Mouse (Mus musculus): ENCODE measurements around the gene Tmed2. TPM values are rescaled to one million over a fixed set of nuclear protein-coding genes. Genes with fewer than 3 reads are reported as not detected.
"Not testable (repeated sequence)": the region's sequence is repeated elsewhere in the genome, so short reads cannot be mapped to it uniquely, and the experiment has no call there.

Tmed2 gene
- polyA plus RNA-seq, 3 experiments from 2014 or later, result 41.3 to 124 (median 59.1) TPM

- ATAC-seq, result no peak
These were observed 11.7 kb upstream of the Tmed2 start for GRCm38 (mm10) chr5:124528791-124529190.

- no peak for ATAC-seq
These were observed 11.3 kb upstream of the Tmed2 start for GRCm38 (mm10) chr5:124529191-124529651.

GRCm38 (mm10) chr5:124529697-124530096, 10.8 kb upstream of the Tmed2 start:
- no peak for ATAC-seq

- peak; percentile 82 for ATAC-seq
These were observed 9.6 kb upstream of the Tmed2 start, which contains the start of gene Rilpl1 for GRCm38 (mm10) chr5:124530655-124531582. TSS of gene Rilpl1 (minus strand) at chr5:124531391.

GRCm38 (mm10) chr5:124531583-124531930, 8.9 kb upstream of the Tmed2 start:
- peak; percentile 25 for ATAC-seq

- ATAC-seq, result no peak
These were observed 8.0 kb upstream of the Tmed2 start for GRCm38 (mm10) chr5:124532451-124532850.

GRCm38 (mm10) chr5:124535016-124535415, 5.5 kb upstream of the Tmed2 start:
- no peak for ATAC-seq

- no peak for ATAC-seq
These were observed 3.7 kb upstream of the Tmed2 start for GRCm38 (mm10) chr5:124536776-124537175.

GRCm38 (mm10) chr5:124538813-124539792, 1.4 kb upstream of the Tmed2 start:
- peak; percentile 23 for ATAC-seq

- no peak for ATAC-seq
These were observed 590 bp upstream of the Tmed2 start for GRCm38 (mm10) chr5:124539905-124540304.

GRCm38 (mm10) chr5:124540905-124541601, 558 bp downstream of the Tmed2 start:
- ATAC-seq, result peak; percentile 45

- no peak for ATAC-seq
These were observed 1.1 kb downstream of the Tmed2 start for GRCm38 (mm10) chr5:124541602-124541973.

GRCm38 (mm10) chr5:124550737-124551136, 10.2 kb downstream of the Tmed2 start:
- ATAC-seq, result not testable (repeated sequence)

- ATAC-seq, result not testable (repeated sequence)
These were observed 11.0 kb downstream of the Tmed2 start for GRCm38 (mm10) chr5:124551349-124552093.

GRCm38 (mm10) chr5:124552094-124552472, 11.6 kb downstream of the Tmed2 start:
- no peak for ATAC-seq

- peak; percentile 96 for ATAC-seq
These were observed 12.2 kb downstream of the Tmed2 start, which contains the start of gene Ddx55 for GRCm38 (mm10) chr5:124552558-124553307. TSS of gene Ddx55 (plus strand) at chr5:124552864.

- ATAC-seq, result no peak
These were observed 13.1 kb downstream of the Tmed2 start for GRCm38 (mm10) chr5:124553607-124554006.

GRCm38 (mm10) chr5:124555145-124555544, 14.7 kb downstream of the Tmed2 start:
- ATAC-seq, result no peak

- ATAC-seq, result no peak
These were observed 30.6 kb downstream of the Tmed2 start for GRCm38 (mm10) chr5:124571068-124571467.

GRCm38 (mm10) chr5:124575467-124575866, 35.0 kb downstream of the Tmed2 start:
- no peak for ATAC-seq

Data from inflammation-experienced regulatory T-cells, adult 6 months (primary cell).